Mouse (Mus musculus): Measurements from ENCODE around the gene Rbm18.

Gene Rbm18

DNA sequence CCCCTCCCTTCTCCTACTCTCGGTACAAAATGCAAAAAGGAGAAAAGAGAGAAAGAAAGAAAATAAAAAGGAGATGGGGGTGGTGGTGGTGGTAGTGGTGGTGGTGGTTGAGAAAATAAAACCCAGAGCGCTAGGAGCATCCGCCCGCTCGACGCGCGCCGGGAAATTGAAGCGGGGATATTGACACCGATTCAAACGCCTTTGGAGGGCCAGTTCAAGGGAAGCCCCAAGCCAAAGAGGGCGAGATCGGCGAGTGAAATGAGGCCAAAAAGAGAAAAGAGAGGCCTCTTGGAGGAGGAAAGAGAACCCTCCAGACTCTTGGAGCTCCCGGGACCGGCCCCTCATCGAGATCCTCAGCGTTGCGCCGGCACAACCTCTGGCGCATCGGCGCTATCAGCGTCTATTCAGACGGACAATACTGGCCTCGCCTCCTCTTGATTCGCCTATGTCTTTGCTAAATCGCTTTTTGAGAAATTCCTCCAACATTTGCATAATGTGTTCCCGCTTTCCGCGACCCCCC is 32.1 kb downstream of the Rbm18 start:
- DNase-seq: peak; percentile 16 to 42

GRCm38 (mm10) chr2:36103555-36104367 is 32.8 kb downstream of the Rbm18 start:
- DNase-seq: peak; percentile 54 to 61

GRCm38 (mm10) chr2:36103069-36103554 is 33.5 kb downstream of the Rbm18 start:
- DNase-seq: peak in 1 of 2 experiments; percentile 35

DNA sequence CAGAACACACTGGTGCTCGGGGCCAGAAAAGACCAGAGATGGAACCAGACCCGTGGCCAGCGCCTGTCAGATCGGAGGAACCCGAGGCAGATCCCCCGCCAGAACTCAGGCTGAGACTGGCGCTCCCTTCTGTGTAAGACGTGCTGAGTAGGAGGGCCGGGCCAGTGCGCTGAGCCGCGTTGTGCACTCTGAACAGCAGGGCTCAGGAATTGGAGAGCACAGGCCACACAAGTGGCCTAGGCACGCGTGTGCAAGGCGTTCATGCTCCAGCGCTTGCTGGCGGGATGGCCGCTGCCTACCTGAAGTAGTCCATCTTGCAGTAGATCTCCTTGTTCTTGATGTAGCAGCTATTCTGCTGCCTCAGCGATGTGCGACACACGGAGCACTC is 34.0 kb downstream of the Rbm18 start:
- DNase-seq: peak; percentile 37 to 40

GRCm38 (mm10) chr2:36101866-36102558 is 34.6 kb downstream of the Rbm18 start:
- DNase-seq: no peak

DNA sequence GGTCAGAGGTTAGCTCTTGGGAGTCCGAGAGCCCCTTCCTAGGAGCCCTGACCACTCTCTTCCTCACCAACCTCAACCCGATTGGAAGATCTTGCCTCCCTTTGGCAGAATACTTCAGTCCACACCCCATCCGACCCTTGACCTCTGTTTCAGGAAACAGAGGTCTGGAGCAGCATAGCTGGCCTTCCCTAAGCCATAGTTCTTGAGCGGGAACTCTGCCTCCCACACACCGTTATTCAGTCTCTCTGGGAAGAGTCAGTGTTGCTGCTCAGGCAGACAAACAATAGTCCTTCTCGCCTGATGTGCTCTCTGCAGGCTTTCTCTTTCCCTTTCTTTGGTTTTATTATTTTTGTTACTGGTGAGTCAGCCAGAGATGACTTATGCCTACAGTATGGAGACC is 36.8 kb downstream of the Rbm18 start:
- DNase-seq: no peak

- DNase-seq: no peak
Measured at GRCm38 (mm10) chr2:36098021-36098420, 38.6 kb downstream of the Rbm18 start.

GRCm38 (mm10) chr2:36097129-36097815 is 39.3 kb downstream of the Rbm18 start:
- peak in 1 of 2 experiments; percentile 54 for DNase-seq

GRCm38 (mm10) chr2:36093914-36094475 is 42.6 kb downstream of the Rbm18 start:
- DNase-seq: peak; percentile 26 to 33

DNA sequence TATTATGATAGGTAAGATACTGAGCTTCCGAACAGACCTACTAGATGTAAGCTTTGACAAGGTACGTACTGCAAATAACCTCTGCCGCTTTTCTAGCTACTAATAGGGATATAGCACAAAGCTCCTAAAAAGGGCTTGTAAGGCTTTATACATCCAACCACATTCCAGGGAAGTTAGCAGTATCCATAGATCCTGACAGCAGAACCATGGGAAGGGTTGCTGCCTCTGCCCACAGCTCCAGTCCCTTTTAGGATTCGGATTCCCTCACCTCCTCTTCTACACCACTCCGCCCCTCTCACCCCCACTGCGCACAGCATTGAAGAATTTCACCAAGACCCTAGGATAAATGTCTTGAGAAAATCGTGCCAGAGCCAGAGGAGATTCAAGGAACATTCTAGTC is 43.3 kb downstream of the Rbm18 start:
- DNase-seq: no peak

- no peak for DNase-seq
Measured at GRCm38 (mm10) chr2:36092748-36093147, 43.8 kb downstream of the Rbm18 start.

- peak; percentile 66 to 74 for DNase-seq
Measured at GRCm38 (mm10) chr2:36090853-36091741, 45.5 kb downstream of the Rbm18 start.

- no peak for DNase-seq
Measured at GRCm38 (mm10) chr2:36089190-36089589, 47.4 kb downstream of the Rbm18 start.

DNA sequence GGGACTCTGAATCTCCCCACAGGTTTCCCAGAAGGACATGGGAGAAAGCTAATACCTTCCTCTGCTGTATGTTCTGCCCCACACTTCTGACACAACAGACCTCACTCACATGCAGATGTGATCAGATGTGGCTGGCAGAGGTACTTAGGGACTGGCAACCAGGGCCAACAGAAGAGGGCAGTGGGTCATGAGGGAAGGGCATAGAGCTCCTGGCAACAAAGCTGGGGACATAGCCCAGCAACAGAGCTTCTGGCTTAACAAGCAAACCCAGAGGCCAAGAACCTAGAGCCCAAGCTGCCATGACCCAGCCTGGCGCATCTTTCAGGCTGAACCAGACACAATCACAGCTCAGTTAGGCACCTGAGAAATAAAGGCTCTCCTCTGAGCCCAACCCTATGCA is 51.5 kb downstream of the Rbm18 start:
- DNase-seq: no peak

- DNase-seq: peak; percentile 42 to 69
Measured at GRCm38 (mm10) chr2:36082802-36083580, 53.6 kb downstream of the Rbm18 start.

DNA sequence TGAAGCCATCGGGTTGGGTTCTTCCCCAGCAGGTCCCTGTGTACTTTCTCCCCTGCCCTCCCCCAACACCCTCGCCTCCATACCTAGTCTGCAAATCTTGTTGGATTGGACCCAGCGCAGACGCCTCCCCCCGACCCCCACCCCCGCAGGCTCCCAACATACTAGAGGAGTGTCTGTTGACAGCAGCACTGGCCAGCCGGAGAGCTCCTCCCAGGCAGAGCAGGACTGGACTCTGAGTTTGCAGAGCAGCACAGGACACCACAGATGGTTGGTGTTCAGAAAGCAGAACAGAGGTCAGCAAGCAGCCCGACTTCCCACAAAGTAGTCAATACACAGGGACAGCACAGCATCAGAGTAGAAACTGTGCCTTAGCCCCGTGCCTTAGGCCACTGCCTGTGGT is 55.1 kb downstream of the Rbm18 start:
- no peak for DNase-seq

- peak in 1 of 2 experiments; percentile 29 for DNase-seq
Measured at GRCm38 (mm10) chr2:36077160-36077761, 59.3 kb downstream of the Rbm18 start.

GRCm38 (mm10) chr2:36075210-36075609 is 61.4 kb downstream of the Rbm18 start:
- DNase-seq: no peak

- DNase-seq: no peak
Measured at GRCm38 (mm10) chr2:36073781-36074180, 62.8 kb downstream of the Rbm18 start.

- DNase-seq: no peak
Measured at GRCm38 (mm10) chr2:36071660-36072305, 64.8 kb downstream of the Rbm18 start.
